Mouse (Mus musculus) testis, adult 2 months (tissue): ENCODE results near the gene Mthfr.

Experiments
- CTCF ChIP-seq: fragments of 200-500 bp; IDR thresholded peaks from 2 replicates; pipeline ENCODE4 v1.5.1; 2012; ENCODE audit warnings: low read depth, mild to moderate bottlenecking, inconsistent platforms, low read length, moderate library complexity; ENCODE audit not compliant: control insufficient read depth, insufficient read depth, insufficient replicate concordance
- POLR2A ChIP-seq: fragments of 200-500 bp; IDR thresholded peaks from 2 replicates; pipeline ENCODE4 v1.6.1; 2012; ENCODE audit warnings: low read depth, mild to moderate bottlenecking, inconsistent platforms, low read length, moderate library complexity; ENCODE audit not compliant: control insufficient read depth

DNA sequence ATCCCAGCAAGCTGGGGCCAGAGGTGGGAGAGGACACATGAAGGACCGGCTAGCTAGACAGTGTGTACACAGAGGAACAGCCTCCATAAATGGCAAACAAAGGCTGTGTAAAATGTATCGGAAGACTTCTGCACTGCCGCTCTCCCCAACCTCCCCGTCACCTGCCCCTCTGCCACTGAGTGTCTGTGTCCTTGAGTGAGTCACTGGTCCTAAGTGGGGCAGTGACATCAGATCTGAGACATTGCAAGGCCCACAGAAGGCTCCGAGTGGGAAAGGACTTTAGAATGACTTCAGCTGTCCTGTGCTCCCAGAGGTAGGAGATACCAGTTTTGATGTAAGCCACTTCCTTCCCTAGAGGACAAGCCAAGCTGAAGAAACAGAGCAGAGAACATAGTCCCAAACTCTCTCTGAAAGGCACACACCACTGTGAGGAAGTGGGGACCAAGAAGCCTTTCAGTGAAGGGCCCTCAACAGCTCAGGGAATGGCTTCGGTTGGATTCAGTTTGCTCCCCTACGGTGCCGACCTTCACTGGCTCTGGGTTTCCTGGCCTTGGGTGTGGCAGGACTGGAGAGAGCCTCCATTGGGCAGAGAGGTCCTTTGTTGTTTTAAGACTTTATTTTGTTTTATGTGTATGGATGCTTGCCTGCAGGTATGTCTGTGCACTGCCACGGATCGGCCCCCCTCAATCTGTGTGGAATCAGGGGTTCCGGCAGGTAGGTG, 53.8 kb downstream of the Mthfr start:
- no peak for TF ChIP-seq CTCF
- TF ChIP-seq POLR2A = no peak
